Mouse (Mus musculus): ENCODE data around the gene Phactr1.

GRCm38 (mm10) chr13:42887701-42888100 lies 207.3 kb downstream of the Phactr1 start:
- TF ChIP-seq E2F4 (IDR thresholded peaks at IDR 0.05; ENCODE audit: insufficient read depth) = no peak
- no peak for TF ChIP-seq MYOG (IDR thresholded peaks at IDR 0.05; ENCODE audit: control insufficient read depth in 1 of 3, insufficient read depth in 1 of 3, insufficient read length in 2 of 3, low read depth in 2 of 3)
- no peak for TF ChIP-seq POLR2AphosphoS2 (IDR thresholded peaks at IDR 0.05; ENCODE audit: insufficient read length, low read depth)
- no peak for TF ChIP-seq POLR2A (IDR thresholded peaks at IDR 0.05; ENCODE audit: insufficient read length, low read depth)
- TF ChIP-seq USF1 (IDR thresholded peaks at IDR 0.05; ENCODE audit: low read depth) = no peak
- no peak for TF ChIP-seq MYOD1 (IDR thresholded peaks at IDR 0.05; ENCODE audit: control insufficient read depth in 1 of 3, insufficient read length in 2 of 3, low read depth in 2 of 3)
- TF ChIP-seq TCF3 (IDR thresholded peaks at IDR 0.05; ENCODE audit: insufficient read length, low read depth) = no peak
